Mouse (Mus musculus) urinary bladder, postnatal 0 days (tissue): ENCODE measurements around the gene Ncapg2. TPM values are rescaled to one million over a fixed set of nuclear protein-coding genes. Genes with fewer than 3 reads are reported as not detected.

ENCODE experiments used
- polyA plus RNA-seq: library from polyadenylated mRNA; unstranded; fragments of >200 nt; fragmentation: Nextera tagmentation; extraction: Ambion mirVana; gene quantifications from 2 replicates; pipeline ENCODE4 v1.2.1, GENCODE M21; 2015

Ncapg2 gene
- polyA plus RNA-seq = 6.6 and 11.1 TPM in 2 replicates

GRCm38 (mm10) chr12:116405045-116405835, at the start of gene Ncapg2:
Gene Ncapg2 (plus strand): TSS chr12:116405402.

DNA sequence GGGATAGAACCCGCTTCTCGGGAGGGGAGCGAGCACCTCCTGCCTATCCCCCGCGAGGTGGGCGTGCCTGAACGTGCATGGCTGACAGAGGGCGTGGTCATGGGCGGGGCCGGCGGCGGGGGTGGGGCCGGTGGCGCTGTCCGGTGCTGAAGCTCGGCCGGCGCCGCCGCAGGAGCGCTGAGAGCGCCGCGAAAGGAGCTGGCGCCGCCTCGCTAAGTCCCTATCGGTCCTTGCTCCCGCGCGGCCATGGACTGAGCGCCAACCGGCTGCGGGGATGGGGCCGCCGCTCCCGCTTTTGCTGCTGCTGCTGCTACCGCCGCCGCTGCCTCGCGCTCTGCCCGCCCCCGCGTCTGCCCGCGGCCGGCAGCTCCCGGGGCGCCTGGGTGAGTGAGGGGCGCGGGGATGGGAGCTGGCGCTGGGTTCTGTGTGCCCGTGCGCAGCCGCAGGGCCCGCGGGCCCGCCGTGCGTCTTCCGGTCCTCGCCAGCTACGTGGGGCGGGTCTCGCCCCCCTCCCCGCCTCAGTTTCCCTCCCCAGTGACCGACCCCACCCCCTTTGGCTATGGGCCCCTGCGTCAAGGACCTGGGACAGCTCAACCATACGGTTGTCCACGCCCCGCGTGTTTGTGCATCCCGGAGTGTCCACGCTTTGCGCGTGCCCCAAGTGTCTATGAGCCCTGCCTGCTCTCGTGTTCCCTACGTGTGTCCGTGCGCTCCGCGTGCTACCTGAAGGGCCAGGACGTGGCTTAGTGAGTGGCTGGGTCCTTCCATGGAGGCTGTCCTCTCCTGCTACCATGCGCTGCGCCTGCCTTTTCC, 80.6 kb downstream of the Ncapg2 start, which contains the start of gene Ptprn2:
Gene Ptprn2 (plus strand): TSS at position 130 of the 813 bp plus-strand sequence.

Other genes with a start within 250 kb of the Ncapg2 start
- 7.3 and 8.9 TPM in 2 replicates for gene Wdr60, start 142.4 kb upstream of the Ncapg2 start, polyA plus RNA-seq
- not detected in 2 replicates for gene Gm11027, start 130.0 kb upstream of the Ncapg2 start, polyA plus RNA-seq
- gene Esyt2, start 124.2 kb upstream of the Ncapg2 start, polyA plus RNA-seq = 25.9 and 30.2 TPM in 2 replicates
- gene Ptprn2, start 80.3 kb downstream of the Ncapg2 start, polyA plus RNA-seq = 0.13 TPM in 1 of 2 replicates, not detected in the other